Mouse (Mus musculus) layer of hippocampus, postnatal 36 days (tissue): ENCODE measurements around the gene Arf6. TPM values are rescaled to one million over a fixed set of nuclear protein-coding genes. Genes with fewer than 3 reads are reported as not detected.
"Not testable (repeated sequence)": the region's sequence is repeated elsewhere in the genome, so short reads cannot be mapped to it uniquely, and the experiment has no call there.

ENCODE experiments used
- DNase-seq, 2 experiments: peaks; one replicate each; pipeline ENCODE4 v3.0.0; 2022
- total RNA-seq, 2 experiments: library from RNA; stranded (reverse); gene quantifications; 2 replicates each; pipeline ENCODE4 v1.2.3; 2021

Arf6 gene
- total RNA-seq, 2 experiments from 2014 or later = 48.3 to 50.3 TPM

DNA sequence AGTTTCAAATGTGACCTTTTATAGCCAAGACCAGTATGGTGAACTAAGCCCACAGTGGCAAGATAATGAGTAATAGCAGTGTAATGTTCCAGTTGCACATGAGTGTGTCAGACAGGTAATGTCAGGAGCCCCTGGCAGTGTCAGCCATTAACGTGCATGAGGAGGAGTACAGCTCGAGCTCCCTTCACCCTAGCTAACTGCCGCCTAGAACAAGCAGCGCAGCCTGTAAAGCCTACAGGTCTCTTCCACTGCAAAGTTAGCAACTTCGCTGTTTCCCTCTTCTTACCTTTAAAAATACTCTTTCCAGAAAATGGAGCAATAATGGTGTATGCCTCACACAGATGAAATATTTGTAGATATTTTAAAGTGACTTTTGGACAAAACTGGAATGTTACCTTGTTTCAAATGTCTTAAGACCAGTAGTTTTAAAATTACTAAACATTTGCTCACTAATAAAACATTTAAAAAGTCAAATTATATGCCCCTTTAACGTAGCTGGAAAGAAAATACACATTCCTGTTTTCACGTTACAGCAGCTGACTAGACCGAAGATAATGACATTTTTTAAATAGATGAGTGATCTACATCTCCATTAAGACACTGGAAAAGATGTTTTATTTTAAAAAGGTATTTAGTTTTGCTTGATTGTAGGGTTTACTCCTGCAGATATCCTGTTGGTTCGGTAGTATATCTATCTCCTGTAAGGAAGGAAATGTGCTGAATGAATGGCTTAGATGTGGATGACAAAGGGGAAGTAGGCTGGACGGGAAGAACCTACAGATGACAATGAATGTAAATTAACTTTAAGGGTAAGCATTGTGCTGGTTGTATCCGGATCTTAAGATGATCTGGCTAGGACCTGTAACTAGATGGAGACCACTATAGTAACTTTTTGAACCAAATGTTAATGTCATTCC lies 2.2 kb downstream of the Arf6 start:
- DNase-seq = no peak

DNA sequence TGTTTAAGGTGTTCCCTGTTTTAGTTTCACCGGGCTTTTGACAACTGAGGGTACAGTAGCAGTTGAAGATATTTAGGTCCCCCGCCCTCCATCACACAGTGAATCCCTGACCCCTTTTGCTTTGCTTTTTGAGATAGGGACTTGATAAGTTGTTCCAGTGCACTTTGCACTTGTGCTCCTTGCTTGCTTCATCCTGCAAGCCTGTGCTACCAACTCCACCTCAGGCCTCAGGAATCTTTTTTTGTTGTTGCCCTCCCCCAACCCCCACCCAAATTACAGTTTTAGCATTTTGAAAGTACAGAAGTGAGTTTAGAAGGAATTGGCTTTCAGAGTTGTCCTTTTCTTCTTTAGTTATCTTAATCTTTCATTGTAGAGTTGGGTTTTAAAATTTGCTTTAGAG lies 4.2 kb downstream of the Arf6 start:
- no peak for DNase-seq

DNA sequence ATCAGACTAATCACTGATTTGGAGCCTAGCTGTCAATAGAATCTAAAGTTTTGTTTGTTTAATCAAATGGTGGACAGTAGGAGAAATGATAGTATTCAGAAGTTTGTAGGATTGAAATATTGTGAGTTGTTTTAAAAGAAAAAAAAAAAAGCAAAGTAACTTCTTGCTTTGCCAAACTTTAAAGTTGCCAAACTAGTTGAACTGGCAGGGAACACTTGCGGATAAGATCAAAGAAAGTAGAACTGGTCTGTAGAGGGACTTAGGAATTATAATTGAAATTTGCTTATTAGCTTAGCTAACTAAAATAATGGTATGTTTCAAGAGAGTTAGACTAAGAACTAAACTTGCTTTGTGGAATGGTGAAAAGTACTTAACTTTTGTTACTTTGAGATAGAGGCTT lies 5.2 kb downstream of the Arf6 start:
- DNase-seq = no peak

DNA sequence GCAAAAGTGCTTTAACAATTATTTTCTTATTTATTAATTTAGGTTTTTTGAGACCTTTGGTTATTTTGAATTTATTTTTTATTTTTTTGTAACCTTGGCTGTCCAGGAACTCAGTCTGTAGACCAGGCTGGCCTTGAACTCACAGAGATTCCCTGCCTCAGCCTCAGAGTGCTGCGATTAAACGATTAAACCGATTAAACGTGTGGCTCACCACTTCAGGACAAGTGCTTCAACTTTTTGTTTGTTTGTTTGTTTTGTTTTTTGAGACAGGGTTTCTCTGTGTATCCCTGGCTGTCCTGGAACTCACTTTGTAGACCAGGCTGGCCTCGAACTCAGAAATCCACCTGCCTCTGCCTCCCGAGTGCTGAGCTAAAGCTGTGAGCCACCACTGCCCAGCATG lies 5.7 kb downstream of the Arf6 start:
- not testable (repeated sequence) for DNase-seq

DNA sequence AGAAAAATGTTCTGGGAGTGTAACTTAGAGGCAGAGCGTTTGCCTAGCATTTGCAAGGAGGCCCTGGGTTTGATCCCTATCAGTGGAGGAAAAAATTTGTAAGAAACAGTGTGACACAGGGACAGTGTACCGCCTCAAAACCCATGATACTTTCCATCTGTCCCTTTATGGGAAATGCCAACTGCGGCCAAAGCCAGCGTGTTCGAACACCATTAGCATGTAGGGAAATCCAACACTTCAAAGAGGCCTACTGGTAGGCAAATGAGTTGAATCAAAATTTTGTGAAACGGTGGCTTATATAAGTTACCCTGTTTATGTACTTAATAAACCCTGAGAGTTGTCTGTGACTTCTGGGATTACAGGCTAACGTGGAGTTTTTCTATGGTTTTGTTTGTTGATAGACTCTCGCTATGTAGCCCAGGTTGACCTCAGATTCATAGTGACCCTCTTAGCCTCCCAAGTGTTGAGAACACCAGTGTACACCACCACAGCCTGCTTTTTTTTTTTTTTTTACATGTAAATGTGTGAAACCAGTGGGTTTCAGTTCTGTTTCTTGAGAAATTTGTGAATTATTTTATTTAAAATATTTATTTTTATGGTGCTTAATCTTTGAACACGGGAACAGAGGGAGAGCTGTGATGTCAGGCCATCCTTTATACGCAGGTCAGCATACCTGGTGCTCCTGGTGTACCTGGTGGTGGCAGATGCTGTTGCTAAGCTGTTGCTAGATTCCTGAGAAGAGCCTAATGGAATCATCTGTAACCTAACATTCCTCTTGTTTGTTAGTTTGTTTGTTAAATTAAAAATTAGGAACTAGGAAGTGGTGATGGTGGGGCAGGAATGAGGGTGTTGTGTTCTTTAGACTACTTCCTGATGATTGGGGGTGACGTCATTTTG lies 6.9 kb downstream of the Arf6 start:
- no peak for DNase-seq

DNA sequence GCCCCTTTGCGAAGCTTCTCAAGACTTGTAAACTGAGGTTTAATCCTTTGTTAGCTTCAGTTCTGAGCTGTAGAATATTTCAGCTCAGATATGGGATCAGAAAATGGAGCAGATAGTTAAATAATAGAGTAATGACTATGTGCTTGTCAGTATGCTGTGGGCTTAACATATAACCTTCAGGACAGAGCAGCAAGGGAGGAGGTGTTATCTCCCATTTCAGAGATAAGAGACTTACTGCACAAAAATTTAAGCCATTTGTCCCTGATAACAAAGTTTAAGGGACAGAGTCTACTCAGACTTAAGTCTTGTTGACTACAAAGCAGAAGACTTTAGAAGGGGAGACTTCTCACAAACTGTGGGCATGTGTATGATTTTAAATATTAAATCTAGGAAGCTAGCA lies 10.9 kb downstream of the Arf6 start:
- no peak for DNase-seq

DNA sequence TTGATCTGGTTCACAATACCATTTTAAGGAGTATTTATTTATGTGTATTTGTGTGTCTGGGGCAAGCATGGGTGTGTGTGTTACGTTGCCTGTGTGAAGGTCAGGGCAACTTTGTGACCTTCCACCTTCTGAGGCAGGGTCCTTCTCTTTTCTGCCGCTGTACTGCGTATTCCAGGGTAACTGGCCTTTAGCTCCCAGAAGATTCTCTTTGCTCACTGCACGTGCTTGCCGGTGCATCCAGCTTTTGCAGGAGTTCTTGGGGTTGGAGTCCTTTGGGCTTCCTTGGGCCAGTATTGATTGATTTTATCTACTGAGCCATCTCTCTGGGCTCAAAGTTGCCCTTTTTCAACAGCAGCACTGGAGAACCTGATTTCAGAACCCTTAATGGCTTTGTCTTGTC lies 12.7 kb downstream of the Arf6 start:
- DNase-seq = no peak

DNA sequence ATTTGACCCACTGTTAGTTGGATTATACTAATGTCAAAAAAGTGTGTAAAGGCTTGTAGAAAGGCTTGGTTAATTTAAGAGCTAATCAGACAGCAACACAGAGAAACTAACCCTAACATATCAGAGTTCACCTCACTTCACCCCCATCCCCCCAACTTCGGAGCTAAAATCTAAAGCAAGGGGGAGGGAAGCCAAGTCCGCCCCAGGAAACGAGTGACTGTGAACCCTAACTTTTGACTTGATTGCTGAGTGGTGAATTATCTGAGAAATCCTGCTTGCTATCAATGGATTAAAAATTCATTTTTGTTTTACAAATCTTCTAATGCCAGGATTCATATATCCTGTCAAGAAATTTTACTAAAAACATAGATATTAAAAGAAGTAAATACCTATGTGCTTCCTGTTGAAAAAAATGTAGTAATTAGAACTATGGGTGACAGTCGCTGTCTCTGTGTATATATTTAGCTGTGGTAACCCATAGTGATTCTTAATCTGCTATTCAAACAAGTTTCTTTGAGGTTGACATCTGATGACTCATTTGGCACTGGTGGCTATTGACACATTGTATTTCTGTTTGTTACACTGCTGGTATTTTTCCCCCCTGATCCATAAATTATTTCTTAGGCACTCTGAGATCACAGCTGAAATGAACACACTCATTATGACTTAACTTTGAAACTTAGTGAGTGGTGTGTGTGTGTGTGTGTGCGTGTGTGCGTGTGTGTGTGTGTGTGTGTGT lies 13.8 kb downstream of the Arf6 start:
- no peak for DNase-seq

DNA sequence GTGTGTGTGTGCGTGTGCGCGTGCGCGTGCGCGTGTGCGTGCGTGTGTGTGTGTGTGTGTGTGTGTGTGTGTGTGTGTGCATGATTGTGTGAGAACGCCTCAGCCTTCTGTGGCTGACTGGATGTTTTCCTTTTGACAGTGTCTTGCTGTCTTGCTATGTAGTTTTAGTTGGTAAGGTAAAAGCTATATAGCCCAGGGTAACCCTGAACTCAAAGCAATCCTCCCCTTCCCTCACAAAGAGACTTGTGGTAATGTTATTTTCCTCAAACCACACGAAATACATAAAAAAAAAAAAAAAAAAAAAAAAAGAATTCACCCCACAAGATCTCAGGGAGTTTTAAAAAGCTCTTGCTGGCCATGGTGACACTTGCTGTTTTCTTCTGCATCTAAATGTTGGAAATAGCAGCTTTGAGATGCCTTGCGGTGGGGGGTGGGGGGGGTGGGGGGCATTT lies 14.4 kb downstream of the Arf6 start:
- DNase-seq = not testable (repeated sequence)

DNA sequence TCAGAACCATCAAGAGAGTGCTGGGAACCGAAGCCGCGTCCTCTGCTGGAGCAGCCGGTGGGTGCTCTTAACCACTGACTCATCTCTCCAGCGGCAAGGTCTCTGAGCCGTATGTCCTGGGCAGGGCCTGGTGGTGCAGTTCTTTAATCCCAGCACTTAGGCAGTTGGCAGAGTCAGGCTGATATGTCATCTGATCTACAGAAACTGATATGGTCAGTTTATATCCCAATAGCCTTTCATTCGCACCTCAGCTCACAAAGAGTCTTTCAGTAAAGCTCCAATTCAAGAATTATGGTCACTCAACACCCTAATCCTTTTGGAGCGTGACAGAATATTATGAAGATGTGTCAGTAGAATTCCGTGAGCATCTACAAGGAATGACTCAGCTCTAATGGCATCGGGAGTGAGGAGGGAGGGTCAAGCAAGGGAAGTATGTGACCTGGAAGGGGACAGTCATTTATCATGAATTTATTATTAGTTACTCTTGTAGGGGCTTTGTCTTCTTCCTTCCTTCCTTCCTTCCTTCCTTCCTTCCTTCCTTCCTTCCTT lies 16.4 kb downstream of the Arf6 start:
- no peak for DNase-seq

DNA sequence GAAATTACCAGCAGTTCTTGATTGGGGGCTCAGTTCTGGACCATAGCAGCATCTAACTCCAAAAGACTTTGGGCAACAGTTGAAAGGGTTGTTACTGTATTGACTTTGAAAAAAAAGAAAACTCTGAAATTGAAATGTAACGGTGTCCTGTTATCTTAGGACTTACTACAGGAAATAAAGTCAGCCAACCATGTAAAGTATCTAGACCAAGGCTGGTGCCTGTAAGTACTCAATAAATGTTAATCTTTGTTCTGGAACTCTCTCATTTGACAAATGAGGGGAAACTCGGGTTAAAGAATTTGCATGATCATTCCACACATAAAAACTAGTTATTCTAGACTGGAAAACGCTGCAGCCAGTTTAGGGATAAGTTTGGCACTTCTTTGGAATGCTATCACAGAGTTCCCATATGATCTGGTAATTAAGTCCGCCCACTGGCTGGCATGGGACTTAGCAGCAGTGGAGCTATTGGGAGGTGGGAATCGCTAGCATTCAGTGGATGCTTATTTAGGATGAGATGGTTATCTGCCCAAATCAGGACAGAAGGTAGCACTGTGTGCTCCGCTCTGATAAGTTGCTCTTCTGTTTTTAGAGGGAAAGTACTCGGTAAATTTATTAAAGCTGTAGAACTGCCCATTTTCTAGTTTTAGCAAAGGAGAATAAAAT lies 17.5 kb downstream of the Arf6 start:
- peak; percentile 24 to 39 for DNase-seq

DNA sequence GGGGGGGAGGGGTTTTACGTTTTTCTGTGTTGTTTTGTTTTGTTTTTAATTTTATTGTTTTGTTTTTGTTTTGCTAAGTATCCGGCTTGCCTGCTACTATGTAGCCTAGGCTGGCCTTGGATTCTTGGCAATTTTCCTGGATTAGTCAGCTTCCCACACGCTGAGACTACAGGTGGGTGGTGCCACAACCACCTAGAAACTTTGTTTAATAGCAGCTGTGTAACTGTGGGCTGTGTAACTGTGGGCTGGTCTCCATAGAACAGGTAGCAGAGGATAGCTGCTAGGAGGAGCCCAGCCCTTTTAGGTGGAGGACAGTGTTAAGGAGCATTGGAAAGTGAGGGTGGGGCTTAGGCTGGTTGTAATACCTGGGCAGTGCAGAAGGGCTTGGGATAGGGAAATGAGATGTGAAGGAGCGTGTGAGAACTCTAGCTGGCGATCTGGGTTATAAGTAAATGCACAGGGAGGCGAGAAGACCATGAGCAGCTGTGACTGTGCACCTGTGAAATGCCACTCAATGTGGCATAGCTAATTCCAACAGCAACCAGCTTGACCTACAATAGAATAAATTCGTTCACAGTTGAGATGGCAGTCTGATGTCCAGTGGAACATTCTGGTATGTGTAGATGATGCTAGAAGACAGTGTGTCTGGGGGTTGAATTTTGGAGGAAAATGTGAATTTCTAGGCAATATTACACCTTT lies 18.2 kb downstream of the Arf6 start:
- DNase-seq = no peak

DNA sequence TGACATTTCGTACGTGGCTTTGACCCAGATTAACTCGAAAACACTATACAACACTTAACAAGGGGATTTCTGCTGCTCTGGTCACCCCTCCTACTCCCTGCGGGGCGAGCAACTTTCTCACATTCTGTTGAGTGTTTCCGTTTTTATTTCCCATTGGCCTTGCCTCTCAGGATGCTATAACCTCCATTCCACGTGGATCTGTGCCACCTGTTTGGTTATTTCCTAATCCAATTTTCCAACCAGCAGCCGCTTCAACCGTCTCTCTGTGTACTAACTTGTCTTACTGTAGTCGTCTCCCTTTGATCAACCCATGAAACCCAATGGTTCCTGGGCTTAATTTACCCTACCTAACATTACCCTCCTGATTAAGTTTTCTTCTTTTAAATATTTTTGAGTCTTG lies 21.1 kb downstream of the Arf6 start:
- DNase-seq = no peak

DNA sequence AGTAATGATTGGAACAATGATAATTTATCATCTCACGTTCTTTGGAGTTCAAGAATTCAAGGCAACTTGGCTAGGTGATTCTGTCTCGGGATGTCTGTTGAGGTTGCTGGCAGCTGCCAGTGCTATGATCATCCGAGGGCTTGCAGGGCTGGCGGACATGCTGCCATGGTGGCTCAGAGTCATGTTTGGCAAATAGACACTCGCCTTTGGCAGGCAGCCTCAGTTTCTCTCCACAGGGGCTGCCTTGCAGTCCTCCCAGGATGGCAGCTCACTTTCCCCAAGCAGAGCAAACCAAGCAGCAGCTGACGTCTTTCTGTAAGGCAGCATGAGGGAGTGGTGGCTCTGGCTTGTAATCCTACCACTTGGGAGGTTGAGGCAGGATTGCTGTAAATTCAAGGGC lies 22.5 kb downstream of the Arf6 start:
- DNase-seq = no peak

DNA sequence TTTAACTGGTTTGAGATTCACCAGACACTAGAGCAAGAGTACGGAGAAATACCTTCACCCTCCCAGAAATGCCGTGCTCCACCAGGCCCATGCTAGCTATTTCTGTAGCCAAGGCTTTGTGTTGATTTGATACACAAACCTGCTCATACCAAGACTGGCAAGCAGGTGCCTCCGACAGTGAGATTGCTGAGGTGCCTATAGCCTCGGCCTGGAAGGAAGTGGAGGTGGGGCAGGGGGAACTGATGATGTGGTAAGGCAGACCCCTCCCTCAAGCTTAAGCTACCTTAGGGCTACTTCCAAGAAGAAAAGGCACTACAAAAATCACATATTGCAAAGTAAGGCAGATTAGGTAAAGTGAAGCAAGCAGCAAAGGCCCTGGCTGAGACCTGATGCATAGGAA lies 28.4 kb downstream of the Arf6 start:
- DNase-seq = no peak

DNA sequence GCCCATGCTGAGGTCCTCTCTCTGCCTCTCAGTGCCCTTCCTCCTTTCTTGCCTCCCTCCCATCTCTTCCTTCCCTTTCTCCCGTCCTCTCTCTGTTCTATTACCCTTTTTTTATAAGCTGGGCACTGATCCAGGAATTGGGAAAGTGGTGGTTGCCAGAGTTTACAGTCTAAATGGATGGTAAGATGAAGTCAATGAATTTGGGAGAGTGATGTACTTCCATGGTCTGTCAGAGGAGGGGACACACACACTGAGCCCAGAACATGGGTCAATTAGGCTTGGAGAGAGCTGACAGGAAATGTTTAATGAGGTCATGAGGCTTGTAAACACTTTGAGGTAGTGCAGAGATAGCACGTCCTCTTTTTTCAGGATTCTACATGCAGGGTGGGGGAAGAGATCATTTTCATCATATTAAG lies 28.9 kb downstream of the Arf6 start:
- no peak for DNase-seq

DNA sequence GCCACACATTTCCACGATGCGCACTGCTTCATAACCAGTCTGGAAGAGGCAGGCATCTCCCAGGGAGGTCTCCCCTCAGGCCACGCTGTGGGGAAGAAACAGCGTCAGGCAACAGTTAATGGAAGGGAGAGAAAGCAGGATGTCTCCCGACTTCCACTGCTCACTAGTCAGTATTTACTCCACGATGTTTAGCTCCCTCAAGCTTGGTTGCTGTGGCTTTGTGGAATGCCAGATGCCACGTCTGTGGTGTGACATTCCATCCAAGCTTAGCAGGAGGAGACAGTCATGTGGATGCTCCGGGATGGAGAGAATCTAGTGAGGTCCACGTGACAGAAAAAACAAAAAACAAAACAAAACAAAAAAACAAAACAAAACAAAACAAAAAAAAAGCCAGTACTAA lies 30.1 kb downstream of the Arf6 start:
- no peak for DNase-seq

DNA sequence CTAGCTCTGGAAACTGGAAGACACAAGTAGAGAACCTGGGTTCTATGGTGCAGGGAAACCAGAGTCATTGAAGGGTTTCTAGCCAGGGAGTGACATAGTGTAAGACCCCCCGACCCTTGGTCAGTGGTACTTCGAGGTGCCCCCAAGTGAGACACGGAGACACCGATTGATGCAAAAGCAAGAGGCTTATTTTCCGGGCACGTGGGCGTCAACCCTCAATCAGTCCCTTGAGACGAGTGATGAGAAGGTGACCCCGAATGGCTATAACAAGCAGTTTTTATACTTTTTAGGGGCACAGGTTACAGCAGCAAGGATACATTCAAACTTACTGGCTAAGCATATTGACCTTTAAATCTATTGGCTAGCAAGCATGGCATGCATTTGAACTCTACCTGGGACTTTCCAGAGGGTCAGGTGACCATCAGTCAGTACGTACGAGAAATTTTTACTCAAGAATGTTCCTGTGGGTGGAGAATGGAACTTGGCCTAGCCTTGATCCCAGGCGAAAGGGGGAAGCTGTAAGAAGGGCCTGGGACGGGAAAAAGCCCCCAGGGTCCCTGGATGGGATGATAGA lies 30.7 kb downstream of the Arf6 start:
- DNase-seq = no peak

DNA sequence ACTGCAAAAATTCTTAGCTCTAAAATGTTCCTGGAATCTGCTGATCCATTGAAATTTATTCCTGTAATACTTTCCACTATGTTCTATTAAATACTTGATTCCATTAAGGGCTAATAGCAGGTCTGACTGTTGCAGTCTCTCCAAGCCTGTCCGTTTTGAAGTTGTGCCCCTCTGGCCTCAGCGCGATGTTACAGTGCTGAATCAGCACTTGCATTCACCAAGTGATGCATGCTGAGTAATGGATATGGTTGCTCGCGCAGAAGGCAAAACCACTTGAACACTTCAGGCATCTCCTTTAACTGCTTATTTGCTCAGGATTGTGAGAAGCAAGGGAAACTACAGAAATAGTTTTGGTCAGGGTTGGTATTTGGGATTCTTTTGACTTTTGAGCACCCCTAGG lies 38.8 kb downstream of the Arf6 start:
- no peak for DNase-seq

DNA sequence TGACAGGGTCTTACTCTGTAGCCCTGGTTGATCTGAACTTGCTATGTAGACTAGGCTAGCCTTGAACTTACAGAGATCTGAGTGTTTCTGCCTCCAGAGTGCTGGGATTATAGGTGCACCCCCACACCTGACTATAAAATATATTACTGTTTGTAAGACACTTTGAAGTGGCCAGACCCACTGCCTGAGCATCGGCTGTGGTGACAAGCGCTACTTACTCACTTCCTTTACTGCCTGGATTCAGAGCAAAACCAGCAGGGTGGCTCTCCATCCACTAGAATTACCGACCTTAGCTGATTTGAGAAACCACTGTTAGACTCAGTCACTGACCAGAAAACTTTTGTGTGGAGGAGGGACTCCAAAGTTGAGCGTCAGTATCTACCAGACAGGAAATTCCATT lies 40.0 kb downstream of the Arf6 start:
- DNase-seq = no peak

DNA sequence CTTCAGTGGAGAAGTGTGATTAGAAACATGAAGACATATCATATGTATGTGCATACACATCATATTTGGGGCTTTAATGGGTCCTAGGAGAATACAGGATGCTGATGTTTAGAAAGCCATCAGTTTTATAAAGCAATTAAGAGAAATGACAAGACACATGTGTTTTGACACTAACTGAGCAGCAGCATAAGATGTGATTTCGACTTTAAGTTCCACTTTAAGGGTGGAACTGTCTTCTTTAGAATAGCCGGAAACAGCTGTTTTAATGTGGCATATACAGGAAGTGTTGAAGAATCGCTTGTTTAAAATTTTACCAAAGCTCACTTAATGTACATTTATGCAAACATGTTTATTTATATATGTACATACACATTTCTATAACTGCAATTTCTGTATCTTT lies 41.4 kb downstream of the Arf6 start:
- no peak for DNase-seq
